Mouse (Mus musculus) adrenal gland, postnatal 0 days (tissue): ENCODE results near the gene Ptprj. TPM values are rescaled to one million over a fixed set of nuclear protein-coding genes. Genes with fewer than 3 reads are reported as not detected.

Experiments
- polyA plus RNA-seq: library from polyadenylated mRNA; unstranded; fragments of >200 nt; fragmentation: Nextera tagmentation; extraction: Ambion mirVana; gene quantifications from 2 replicates; pipeline ENCODE4 v1.2.1, GENCODE M21; 2015

Ptprj gene
- polyA plus RNA-seq = 2.5 and 2.7 TPM in 2 replicates

GRCm38 (mm10) chr2:90580236-90581005 is at the start of gene Ptprj:
Gene Ptprj (minus strand): TSS chr2:90580647.

GRCm38 (mm10) chr2:90398633-90399107 is 181.8 kb downstream of the Ptprj start, which contains the start of gene Olfr1274-ps:
Gene Olfr1274-ps (plus strand): TSS chr2:90398683.

Other genes with a start within 250 kb of the Ptprj start
- gene Olfr1274-ps, start 182.0 kb downstream of the Ptprj start, polyA plus RNA-seq = not detected in 2 replicates
- 13.5 and 13.9 TPM in 2 replicates for gene Nup160, start 96.6 kb upstream of the Ptprj start, polyA plus RNA-seq
- gene Fnbp4, start 164.7 kb upstream of the Ptprj start, polyA plus RNA-seq = 29.9 and 60.0 TPM in 2 replicates
- gene Agbl2, start 202.1 kb upstream of the Ptprj start, polyA plus RNA-seq = 0.17 and 1.1 TPM in 2 replicates